Mouse (Mus musculus): ENCODE data around the gene Cnot11. TPM values are rescaled to one million over a fixed set of nuclear protein-coding genes. Genes with fewer than 3 reads are reported as not detected.
A peak's percentile ranks its signal among the peaks of the same experiment; 100 is the strongest.

Cnot11 gene
- polyA plus RNA-seq, 1 experiment from 2014 or later: 26.0 TPM

DNA sequence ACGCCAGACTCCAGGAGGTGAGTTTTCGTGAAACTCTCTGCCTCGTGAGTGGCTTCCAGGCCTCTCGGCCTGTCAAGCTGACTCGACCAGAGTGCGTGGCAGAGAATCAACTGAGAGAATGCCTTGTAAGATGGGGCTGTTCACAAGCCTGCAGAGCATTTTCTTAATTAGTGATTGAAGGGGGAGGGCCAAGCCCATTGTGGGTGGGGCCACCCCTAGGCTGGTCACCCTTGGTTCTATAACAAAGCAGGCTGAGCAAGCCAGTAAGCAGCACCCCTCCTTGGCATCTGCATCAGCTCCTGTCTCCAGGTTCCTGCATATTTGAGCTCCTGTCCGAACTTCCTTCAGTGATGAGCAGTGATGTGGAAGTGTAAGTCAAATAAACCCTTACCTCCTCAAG lies 13.5 kb upstream of the Cnot11 start:
- Histone ChIP-seq H3K27me3 (ENCODE audit: low read depth, poor library complexity, severe bottlenecking) (no peaks in the 10 kb centered on the region), H3K27ac (no peak overlapping the region), H3K36me3 (no peaks in the 10 kb centered on the region), H3K9me3 (replicated peaks) (no peaks in the 10 kb centered on the region), H3K4me3 (no peak overlapping the region), H3K4me1 (no peaks in the 10 kb centered on the region)
- no peak for DNase-seq (ENCODE audit: low spot score)
- WGBS: 91% methylated on average over 7 of the region's 7 CpGs

DNA sequence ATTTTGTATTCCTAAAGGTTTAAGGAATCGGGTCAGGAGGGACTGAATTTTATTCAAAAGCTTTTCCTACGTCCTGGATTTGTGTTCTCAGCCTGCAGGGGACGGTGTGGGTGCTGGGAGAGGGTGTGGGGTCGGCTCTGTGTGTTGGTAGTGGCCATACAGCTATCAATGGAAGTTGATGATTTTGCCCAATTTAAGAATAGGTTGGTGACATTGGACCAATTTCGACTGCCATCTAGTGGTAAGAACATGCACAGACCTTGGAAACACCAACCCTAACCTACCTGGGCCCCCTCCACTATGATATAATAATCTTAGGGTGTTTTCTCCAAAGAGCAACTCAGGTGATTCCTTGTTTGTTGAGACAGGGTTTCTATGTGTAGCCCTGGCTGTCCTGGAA lies 12.3 kb upstream of the Cnot11 start:
- Histone ChIP-seq H3K4me1 (no peaks in the 10 kb centered on the region), H3K4me3 (no peak overlapping the region), H3K36me3 (no peaks in the 10 kb centered on the region), H3K9me3 (replicated peaks) (no peaks in the 10 kb centered on the region), H3K27ac (no peak overlapping the region), H3K27me3 (ENCODE audit: low read depth, poor library complexity, severe bottlenecking) (no peaks in the 10 kb centered on the region)
- WGBS: 38% methylated on average over 5 of the region's 5 CpGs
- DNase-seq (ENCODE audit: low spot score): peak; percentile 36

DNA sequence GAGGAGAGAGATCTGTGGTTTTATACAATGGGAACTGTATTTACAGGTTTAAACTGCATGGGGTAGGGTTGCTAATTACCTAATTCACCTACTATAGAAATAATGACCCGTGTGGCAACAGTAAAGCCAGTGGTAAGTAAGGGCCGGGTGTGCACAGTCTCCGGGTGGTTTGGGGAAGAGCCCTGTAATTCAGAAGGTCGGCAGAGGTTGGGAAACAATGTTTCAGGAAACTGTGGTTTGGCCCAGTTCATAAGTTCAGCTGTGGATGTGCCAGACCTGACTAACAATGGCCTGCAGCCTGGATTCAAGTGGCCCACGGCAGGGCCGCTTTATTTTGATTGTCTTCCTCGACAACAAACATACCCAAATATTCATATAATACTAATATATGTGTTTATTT lies 9.0 kb upstream of the Cnot11 start:
- 85% methylated on average over 7 of the region's 7 CpGs for WGBS
- H3K36me3 ChIP-seq: no peaks in the 10 kb centered on the region
- no peaks in the 10 kb centered on the region for H3K4me1 ChIP-seq
- no peak overlapping the region for H3K4me3 ChIP-seq
- DNase-seq (ENCODE audit: low spot score): no peak
- no peaks in the 10 kb centered on the region for H3K27me3 ChIP-seq (ENCODE audit: low read depth, poor library complexity, severe bottlenecking)
- H3K27ac ChIP-seq: no peak overlapping the region
- no peaks in the 10 kb centered on the region for H3K9me3 ChIP-seq (replicated peaks)

DNA sequence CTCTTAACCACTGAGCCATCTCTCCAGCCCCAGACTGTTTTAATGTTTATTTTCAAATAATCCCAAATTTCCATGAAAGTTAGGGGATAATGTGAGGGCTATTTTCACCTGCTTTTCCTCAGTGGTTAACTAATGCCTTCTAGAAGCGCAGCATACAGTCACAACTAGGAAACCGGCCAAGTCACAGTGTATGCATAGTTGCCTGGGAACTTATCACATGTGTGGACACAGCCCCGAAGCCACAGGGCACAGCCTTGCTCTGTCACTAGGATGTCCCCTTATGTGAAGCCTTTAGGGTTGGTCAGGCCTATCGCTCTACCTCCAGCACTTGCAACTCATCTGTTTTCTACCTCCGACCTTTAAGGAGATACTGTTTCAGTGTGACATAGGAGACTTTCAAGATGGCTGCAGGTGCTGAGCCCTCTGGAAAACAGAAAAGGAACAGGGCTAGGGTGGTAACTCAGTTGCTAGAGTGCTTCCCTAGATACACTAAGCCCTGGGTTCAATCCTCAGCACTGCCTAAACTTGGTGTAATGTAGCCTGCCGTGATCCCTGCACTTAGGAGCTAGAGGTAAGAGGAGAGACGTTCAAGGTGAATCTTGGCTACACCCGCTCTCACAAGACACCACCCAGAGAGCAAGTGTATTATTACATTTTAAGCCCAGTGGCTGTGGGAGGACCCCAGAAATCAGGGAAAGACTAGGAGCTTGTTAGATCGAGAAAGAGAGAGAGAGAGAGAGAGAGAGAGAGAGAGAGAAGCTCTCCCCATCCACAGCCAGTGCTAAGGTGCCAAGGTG lies 8.2 kb upstream of the Cnot11 start:
- H3K36me3 ChIP-seq: no peaks in the 10 kb centered on the region
- no peaks in the 10 kb centered on the region for H3K27me3 ChIP-seq (ENCODE audit: low read depth, poor library complexity, severe bottlenecking)
- no peak overlapping the region for H3K4me3 ChIP-seq
- no peak for DNase-seq (ENCODE audit: low spot score)
- H3K4me1 ChIP-seq: no peaks in the 10 kb centered on the region
- 87% methylated on average over 9 of the region's 9 CpGs for WGBS
- no peak overlapping the region for H3K27ac ChIP-seq
- no peaks in the 10 kb centered on the region for H3K9me3 ChIP-seq (replicated peaks)

DNA sequence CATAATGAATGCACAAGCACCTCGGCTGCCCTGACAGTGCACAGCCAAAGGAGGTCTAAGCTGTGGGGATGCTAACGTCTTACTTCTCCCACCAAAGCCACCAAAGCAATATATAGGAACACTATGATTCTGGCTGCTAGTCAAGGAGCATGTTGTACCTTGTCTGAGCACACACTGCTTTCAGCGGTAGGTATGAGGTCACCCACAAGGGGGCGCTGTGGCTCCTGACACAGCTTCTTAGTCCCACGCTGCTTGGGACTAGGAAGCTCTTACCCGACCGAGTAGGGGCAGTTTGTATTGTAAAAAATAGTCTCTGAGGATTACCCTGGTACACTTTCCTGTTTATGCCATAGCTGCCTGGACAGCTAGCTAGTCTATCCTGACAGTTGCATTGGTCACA lies 7.4 kb upstream of the Cnot11 start:
- no peak overlapping the region for H3K27ac ChIP-seq
- 12% methylated on average over 7 of the region's 7 CpGs for WGBS
- no peak overlapping the region for H3K4me3 ChIP-seq
- no peaks in the 10 kb centered on the region for H3K4me1 ChIP-seq
- H3K9me3 ChIP-seq (replicated peaks): no peaks in the 10 kb centered on the region
- no peaks in the 10 kb centered on the region for H3K36me3 ChIP-seq
- DNase-seq (ENCODE audit: low spot score): peak; percentile 86
- no peaks in the 10 kb centered on the region for H3K27me3 ChIP-seq (ENCODE audit: low read depth, poor library complexity, severe bottlenecking)

DNA sequence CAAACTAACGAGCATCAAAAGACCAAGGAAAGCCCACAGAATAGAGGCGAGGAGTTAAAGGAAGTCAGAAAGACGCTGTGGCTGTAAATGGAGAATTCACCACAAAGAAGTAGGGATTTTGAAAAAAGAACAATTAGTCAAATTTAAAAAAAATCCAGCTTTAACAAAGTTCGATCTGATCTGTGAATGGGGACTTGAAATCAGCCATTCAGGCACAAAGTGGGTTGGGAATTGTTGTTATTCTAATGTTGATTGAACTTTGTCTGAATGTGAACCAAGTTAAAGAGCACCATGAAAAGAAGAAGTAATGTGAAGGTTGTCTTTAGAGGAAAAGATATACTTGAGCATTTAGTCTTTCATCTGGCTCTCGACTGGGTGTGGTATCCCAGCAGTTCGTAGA lies 6.5 kb upstream of the Cnot11 start:
- no peaks in the 10 kb centered on the region for H3K36me3 ChIP-seq
- H3K27me3 ChIP-seq (ENCODE audit: low read depth, poor library complexity, severe bottlenecking): no peaks in the 10 kb centered on the region
- H3K27ac ChIP-seq: no peak overlapping the region
- H3K4me3 ChIP-seq: no peak overlapping the region
- no peak for DNase-seq (ENCODE audit: low spot score)
- no peaks in the 10 kb centered on the region for H3K9me3 ChIP-seq (replicated peaks)
- 70% methylated on average over 6 of the region's 6 CpGs for WGBS
- no peaks in the 10 kb centered on the region for H3K4me1 ChIP-seq

DNA sequence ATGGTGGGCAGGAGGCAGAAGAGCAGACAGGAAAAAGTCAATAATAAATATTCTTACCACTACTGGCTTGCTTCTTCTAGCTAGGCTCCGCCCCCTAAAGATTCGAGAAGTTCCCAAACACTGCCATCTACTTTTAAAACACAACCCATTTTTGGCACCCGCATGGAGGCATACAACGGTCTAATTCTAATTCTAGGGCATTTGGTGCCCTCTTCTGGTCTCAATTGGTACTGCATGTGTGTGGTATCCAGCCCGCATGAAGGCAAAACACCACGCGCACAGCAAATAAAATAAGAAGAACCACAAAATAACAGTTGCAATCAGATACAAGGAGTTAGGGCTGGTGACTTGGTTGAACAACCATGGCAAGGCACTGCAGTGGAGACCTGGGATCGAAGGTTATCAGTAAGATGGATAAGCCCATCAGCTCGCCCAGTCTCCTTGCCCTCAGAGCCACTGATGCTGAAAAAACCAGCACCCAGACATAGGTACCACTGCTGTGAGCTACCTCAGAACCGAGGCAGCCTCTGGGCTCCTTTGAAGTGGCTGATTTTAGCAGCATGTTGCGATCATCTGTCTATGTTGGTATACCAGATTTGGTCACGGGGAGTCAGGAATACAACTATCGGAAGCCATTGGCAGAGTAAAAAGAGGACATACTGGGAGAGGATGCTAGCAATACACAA lies 4.4 kb upstream of the Cnot11 start:
- Histone ChIP-seq H3K4me3 (no peak overlapping the region), H3K27ac (no peak overlapping the region), H3K9me3 (replicated peaks) (no peaks in the 10 kb centered on the region), H3K36me3 (no peaks in the 10 kb centered on the region), H3K27me3 (ENCODE audit: low read depth, poor library complexity, severe bottlenecking) (no peaks in the 10 kb centered on the region), H3K4me1 (peaks cover 4% of the 10 kb centered on the region; the same call in 1 of the 2 replicates)
- peak; percentile 80 for DNase-seq (ENCODE audit: low spot score)
- whole genome bisulfite sequencing: 41% methylated on average over 13 of the region's 13 CpGs

DNA sequence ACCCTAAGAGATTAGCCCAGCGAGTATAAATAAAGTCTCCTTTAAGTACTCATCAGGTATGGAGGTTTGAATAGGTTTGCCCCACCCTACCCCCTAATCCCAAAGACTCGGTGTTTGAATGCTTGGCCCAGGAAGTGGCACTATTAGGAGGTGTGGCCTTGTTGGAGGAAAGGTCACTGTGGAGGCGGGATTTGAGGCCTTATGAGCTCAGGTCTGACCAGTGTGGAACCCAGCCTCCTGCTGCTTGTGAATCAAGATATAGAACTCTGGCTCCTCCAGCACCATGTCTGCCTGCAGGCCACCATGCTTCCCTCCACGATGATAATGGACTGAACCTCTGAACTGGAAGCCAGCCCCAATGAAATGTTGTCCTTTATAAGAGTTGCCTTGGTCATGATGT lies 3.8 kb upstream of the Cnot11 start:
- WGBS: 69% methylated on average over 4 of the region's 4 CpGs
- no peak for DNase-seq (ENCODE audit: low spot score)
- Histone ChIP-seq H3K36me3 (no peaks in the 10 kb centered on the region), H3K27ac (no peak overlapping the region), H3K4me3 (no peak overlapping the region), H3K4me1 (peaks cover 6% of the 10 kb centered on the region; the same call in 1 of the 2 replicates), H3K9me3 (replicated peaks) (no peaks in the 10 kb centered on the region), H3K27me3 (ENCODE audit: low read depth, poor library complexity, severe bottlenecking) (no peaks in the 10 kb centered on the region)

DNA sequence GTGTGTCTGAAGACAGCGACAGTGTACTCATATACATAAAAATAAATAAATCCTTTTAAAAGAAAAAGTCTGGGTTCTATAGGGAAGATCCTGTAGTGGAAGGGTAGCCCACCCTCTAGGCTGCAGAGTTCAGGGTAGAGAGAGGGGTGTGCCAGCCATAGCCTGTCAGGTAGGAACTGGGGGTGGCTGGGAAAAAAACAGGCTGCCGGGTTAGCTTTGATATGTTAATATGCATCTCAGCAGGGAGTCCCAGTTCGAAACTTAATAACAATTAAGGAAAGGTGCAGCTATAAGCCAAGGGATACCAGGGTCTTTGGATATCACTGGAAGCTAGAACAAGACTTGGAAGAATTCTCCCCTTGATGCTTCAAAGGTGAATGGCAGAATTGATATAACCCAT lies 875 bp upstream of the Cnot11 start:
- Histone ChIP-seq H3K36me3 (peaks cover 17% of the 10 kb centered on the region), H3K9me3 (replicated peaks) (no peaks in the 10 kb centered on the region), H3K27ac (no peak overlapping the region), H3K27me3 (ENCODE audit: low read depth, poor library complexity, severe bottlenecking) (no peaks in the 10 kb centered on the region), H3K4me3 (no peak overlapping the region), H3K4me1 (peaks cover 19% of the 10 kb centered on the region)
- WGBS: 41% methylated on average over 3 of the region's 3 CpGs
- no peak for DNase-seq (ENCODE audit: low spot score)

DNA sequence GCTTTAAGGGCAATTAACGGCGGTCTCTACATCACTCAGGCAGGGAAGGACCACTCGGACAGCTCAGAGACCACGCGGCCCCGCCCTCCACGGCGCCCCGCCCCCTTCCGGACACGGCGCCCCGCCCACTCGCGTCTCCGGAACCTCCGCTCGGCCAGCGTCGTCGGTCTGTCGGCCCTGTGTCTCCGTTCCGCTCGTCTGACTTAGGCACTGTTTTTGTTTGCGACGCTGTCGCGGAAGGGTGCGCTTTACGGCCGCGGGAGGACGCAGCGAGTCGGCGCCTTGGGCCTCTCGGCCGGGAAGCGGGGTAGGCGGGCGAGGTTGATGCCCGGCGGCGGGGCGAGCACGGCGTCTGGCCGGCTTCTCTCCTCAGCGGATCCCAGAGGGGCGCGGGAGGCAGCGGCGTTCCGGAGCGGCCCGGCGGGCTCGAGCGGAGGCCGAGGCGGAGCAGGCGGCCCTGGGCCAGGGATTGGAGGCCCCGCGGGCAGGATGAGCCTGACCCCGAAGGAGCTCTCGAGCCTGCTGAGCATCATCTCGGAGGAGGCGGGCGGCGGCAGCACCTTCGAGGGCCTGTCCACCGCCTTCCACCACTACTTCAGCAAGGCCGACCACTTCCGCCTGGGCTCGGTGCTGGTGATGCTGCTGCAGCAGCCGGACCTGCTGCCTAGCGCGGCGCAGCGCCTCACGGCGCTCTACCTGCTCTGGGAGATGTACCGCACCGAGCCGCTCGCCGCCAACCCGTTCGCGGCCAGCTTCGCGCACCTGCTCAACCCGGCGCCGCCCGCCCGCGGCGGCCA lies 921 bp downstream of the Cnot11 start:
- no peaks in the 10 kb centered on the region for H3K27me3 ChIP-seq (ENCODE audit: low read depth, poor library complexity, severe bottlenecking)
- under 1% methylated on average over 100 of the region's 100 CpGs for WGBS

DNA sequence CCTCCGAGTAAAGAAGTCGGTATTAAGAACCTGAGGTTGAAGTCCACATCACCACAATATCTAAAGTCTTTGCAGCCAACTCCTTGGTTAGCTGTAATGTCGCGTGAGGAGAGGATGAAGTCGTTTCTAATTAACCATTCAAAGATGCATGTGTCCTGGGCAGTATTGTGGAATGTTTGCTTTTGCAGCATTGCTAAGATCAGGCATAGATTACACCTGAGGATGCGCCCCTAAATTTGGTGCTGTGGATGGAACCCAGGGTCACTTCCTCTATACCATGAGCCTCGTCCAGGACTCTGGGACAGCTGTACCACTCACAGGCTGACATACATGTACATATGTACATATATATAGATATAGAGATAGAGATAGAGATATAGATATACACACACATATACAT lies 1.9 kb downstream of the Cnot11 start:
- peaks cover 19% of the 10 kb centered on the region for H3K4me1 ChIP-seq
- peaks cover 43% of the 10 kb centered on the region for H3K36me3 ChIP-seq
- no peaks in the 10 kb centered on the region; the same call in 1 of the 2 replicates for H3K9me3 ChIP-seq (replicated peaks)
- no peak for DNase-seq (ENCODE audit: low spot score)
- peak overlapping the region; percentile 98 for H3K4me3 ChIP-seq
- no peaks in the 10 kb centered on the region for H3K27me3 ChIP-seq (ENCODE audit: low read depth, poor library complexity, severe bottlenecking)
- WGBS: 52% methylated on average over 7 of the region's 7 CpGs
- no peak overlapping the region for H3K27ac ChIP-seq

More for the DNA sequence above, 921 bp downstream of the Cnot11 start:
- H3K27ac ChIP-seq: peak overlapping the region; percentile 95
- no peaks in the 10 kb centered on the region; the same call in 1 of the 2 replicates for H3K9me3 ChIP-seq (replicated peaks)
- peak; percentile 99 for DNase-seq (ENCODE audit: low spot score)
- H3K4me3 ChIP-seq: peak overlapping the region; percentile 98
- peaks cover 19% of the 10 kb centered on the region for H3K4me1 ChIP-seq
- H3K36me3 ChIP-seq: peaks cover 35% of the 10 kb centered on the region

DNA sequence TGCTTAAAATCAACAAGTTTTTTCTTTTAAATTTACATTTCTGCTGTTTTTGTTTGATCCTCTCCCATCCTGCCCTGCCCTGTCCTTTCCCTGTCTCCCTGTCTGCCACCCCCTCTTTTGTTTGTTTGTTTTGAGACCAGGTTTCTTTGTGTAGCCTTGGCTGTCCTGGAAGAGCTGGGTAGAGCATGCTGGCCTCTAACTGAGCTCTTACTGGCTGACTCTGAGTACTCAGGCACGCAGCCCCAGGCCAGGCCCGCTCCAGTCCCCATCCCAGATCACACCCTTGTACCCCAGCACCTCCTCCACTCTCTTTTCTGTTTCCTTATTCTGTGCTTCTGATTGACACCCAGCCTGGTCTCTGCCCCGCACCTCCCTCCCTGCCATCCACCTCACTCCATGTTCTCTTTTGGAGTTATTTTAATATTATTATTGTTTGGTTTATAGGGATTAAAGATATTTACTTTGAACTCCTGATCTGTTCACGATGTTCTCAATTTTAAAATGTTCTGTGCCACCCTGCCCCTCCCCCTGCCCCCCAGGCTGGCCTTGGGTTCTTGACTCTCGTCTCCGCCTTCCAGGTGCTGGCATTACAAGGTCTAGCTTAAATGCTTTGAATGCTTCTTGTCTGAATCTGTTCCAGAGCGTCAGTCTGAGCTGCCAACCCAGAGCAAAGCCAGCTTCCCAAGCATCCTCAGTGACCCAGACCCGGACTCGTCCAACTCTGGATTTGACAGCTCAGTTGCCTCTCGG lies 3.0 kb downstream of the Cnot11 start:
- H3K9me3 ChIP-seq (replicated peaks): no peaks in the 10 kb centered on the region; the same call in 1 of the 2 replicates
- H3K36me3 ChIP-seq: peaks cover 54% of the 10 kb centered on the region
- H3K27me3 ChIP-seq (ENCODE audit: low read depth, poor library complexity, severe bottlenecking): no peaks in the 10 kb centered on the region
- H3K27ac ChIP-seq: no peak overlapping the region
- no peak for DNase-seq (ENCODE audit: low spot score)
- 93% methylated on average over 10 of the region's 10 CpGs for WGBS
- H3K4me3 ChIP-seq: no peak overlapping the region
- H3K4me1 ChIP-seq: peaks cover 19% of the 10 kb centered on the region

All from limb, embryonic 10.5 days (tissue).